Comparison of ENCODE assay signal across 9 mouse cellular contexts in genomic region chrX:105765005-105765706, GRCm38 (mm10). TPM values are rescaled to one million over a fixed set of nuclear protein-coding genes. Genes with fewer than 3 reads are reported as not detected.
DNase-seq lines count a peak whose midpoint lies in the region; ATAC-seq lines count a peak whose summit lies in the region.
"Had no signal": no experiment of that assay in that cellular context is flagged by ENCODE, and none has a peak within 500 bp of the region (broad histone marks: within the 10 kb centered on the region; RNA-seq: fewer than 3 reads in every experiment).

No protein-coding gene starts in this region.

- H3K4me2 ChIP-seq in heart, embryonic 13.5 days, result peak overlapping the region; percentile 75
- H3K4me2 ChIP-seq in limb, embryonic 13.5 days (replicated peaks), result peak overlapping the region; percentile 66
- peak overlapping the region; percentile 73 for H3K4me2 ChIP-seq in neural tube, embryonic 15.5 days

- H3K36me3 ChIP-seq in heart, embryonic 13.5 days, result no peaks in the 10 kb centered on the region
- no peaks in the 10 kb centered on the region for H3K36me3 ChIP-seq in limb, embryonic 13.5 days
- no peaks in the 10 kb centered on the region for H3K36me3 ChIP-seq in neural tube, embryonic 15.5 days

- 7% methylated on average over 22 of the region's 36 CpGs for WGBS in heart, embryonic 13.5 days
- 11% methylated on average over 36 of the region's 36 CpGs for WGBS in limb, embryonic 13.5 days
- WGBS in neural tube, embryonic 15.5 days, result 18% methylated on average over 32 of the region's 36 CpGs

- H3K9ac ChIP-seq in heart, embryonic 13.5 days, result peak overlapping the region; percentile 69; the same call in 1 of the 2 replicates
- H3K9ac ChIP-seq in limb, embryonic 13.5 days, result peak overlapping the region; percentile 59; the same call in 1 of the 2 replicates
- no peak overlapping the region for H3K9ac ChIP-seq in neural tube, embryonic 15.5 days (replicated peaks)

- intact Hi-C loops in left cerebral cortex, postnatal 4 days (cut with DNase I), result no loop called here

- DNase-seq in embryo, embryonic 10.5 days (ENCODE audit: low spot score), result peak; percentile 6
- DNase-seq in embryo, embryonic 10 days (ENCODE audit: low spot score), result no peak
- DNase-seq in R1 (ENCODE audit: low read depth, low spot score), result peak; percentile 10
- DNase-seq in left cerebral cortex, adult 11 months (ENCODE audit: low spot score), result no peak
- no peak for DNase-seq in left cerebral cortex, postnatal 4 days

- peak overlapping the region; percentile 53 for H3K4me3 ChIP-seq in heart, embryonic 13.5 days
- peak overlapping the region; percentile 47 for H3K4me3 ChIP-seq in limb, embryonic 13.5 days
- peak overlapping the region; percentile 40 for H3K4me3 ChIP-seq in neural tube, embryonic 15.5 days (replicated peaks)

- no peak for ATAC-seq in heart, embryonic 13.5 days (ENCODE audit: extremely low read depth, insufficient number of reproducible peaks, low FRiP score, low TSS enrichment)
- no peak for ATAC-seq in limb, embryonic 13.5 days (ENCODE audit: low FRiP score, low read depth)
- ATAC-seq in neural tube, embryonic 15.5 days (ENCODE audit: low FRiP score), result peak; percentile 15; the same call in 1 of the 2 replicates

- H3K9me3 ChIP-seq in heart, embryonic 13.5 days, result no peaks in the 10 kb centered on the region
- no peaks in the 10 kb centered on the region for H3K9me3 ChIP-seq in limb, embryonic 13.5 days
- H3K9me3 ChIP-seq in neural tube, embryonic 15.5 days (replicated peaks), result no peaks in the 10 kb centered on the region

- no peak overlapping the region for H3K27ac ChIP-seq in heart, embryonic 13.5 days (replicated peaks)
- H3K27ac ChIP-seq in limb, embryonic 13.5 days, result no peak overlapping the region
- H3K27ac ChIP-seq in neural tube, embryonic 15.5 days (replicated peaks), result no peak overlapping the region

- H3K4me1 ChIP-seq in heart, embryonic 13.5 days, result peaks cover 11% of the 10 kb centered on the region
- peaks cover 20% of the 10 kb centered on the region for H3K4me1 ChIP-seq in limb, embryonic 13.5 days
- peaks cover 11% of the 10 kb centered on the region; the same call in 1 of the 2 replicates for H3K4me1 ChIP-seq in neural tube, embryonic 15.5 days

- H3K27me3 ChIP-seq in heart, embryonic 13.5 days (replicated peaks), result peaks cover 57% of the 10 kb centered on the region
- peaks cover 61% of the 10 kb centered on the region for H3K27me3 ChIP-seq in limb, embryonic 13.5 days
- H3K27me3 ChIP-seq in neural tube, embryonic 15.5 days (replicated peaks), result peaks cover 55% of the 10 kb centered on the region

RNA-seq across cellular contexts. Expression of gene Fgf16, which starts 1.1 kb away (rescaled TPM):
- polyA plus RNA-seq in heart, embryonic 13.5 days (2015; fragmentation: Nextera tagmentation; extraction: Ambion mirVana), result 0.14 and 0.17 TPM in 2 replicates
- 0.97 and 1.1 TPM in 2 replicates for polyA plus RNA-seq in limb, embryonic 13.5 days (2015; fragmentation: Nextera tagmentation; extraction: Ambion mirVana)
- 0.14 and 0.29 TPM in 2 replicates for polyA plus RNA-seq in neural tube, embryonic 15.5 days (2015; fragmentation: Nextera tagmentation; extraction: Ambion mirVana)
- 1 to 10 TPM in 1 of 2 experiments, under 1 TPM in 1; 0.77 to 1.5 TPM for total RNA-seq in left cerebral cortex, postnatal 4 days (2021)
- polyA plus RNA-seq: C2C12 had no signal

Comparison
In these comparisons a context has a peak if more than half of its experiments do, and no peak if none do; other contexts are left out.
1. DNase-seq: peak in embryo, embryonic 10.5 days (single experiment) and R1 (single experiment); none in embryo, embryonic 10 days (single experiment), left cerebral cortex, adult 11 months (single experiment) and left cerebral cortex, postnatal 4 days (single experiment).
2. Peak in every context shown above with its lines, with median percentiles within 50 percentile points of each other: H3K4me2 ChIP-seq and H3K4me3 ChIP-seq.